Mouse (Mus musculus) mesoderm, embryonic 11.5 days (tissue): ENCODE measurements around the gene Mcm10.
"Not testable (repeated sequence)": the region's sequence is repeated elsewhere in the genome, so short reads cannot be mapped to it uniquely, and the experiment has no call there.

Experiments used
- DNase-seq: peaks from one replicate; pipeline ENCODE4 v3.0.0-alpha.2; 2012; ENCODE audit warnings: low read depth, low spot score

Mcm10 gene

DNA sequence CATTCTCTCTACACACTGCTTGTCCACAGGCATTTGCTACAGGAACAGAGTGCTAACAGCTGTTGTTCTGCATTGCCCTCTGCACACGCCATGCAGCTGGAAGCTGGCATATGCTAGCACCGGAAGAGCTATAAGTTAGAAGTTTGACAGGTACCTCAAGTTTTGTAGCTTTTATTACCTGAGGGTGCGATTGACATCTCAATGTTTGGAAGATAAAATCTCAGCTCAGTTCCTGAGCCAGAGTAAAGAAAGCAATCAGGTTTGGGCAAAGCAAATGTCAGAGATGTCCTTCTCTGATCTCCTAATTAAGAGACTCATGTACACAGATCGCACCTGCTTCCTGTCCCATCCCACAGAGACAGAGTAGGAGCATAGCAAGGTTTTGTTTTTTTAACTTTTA, 25.8 kb downstream of the Mcm10 start:
- peak; percentile 10 for DNase-seq

GRCm38 (mm10) chr2:4985000-4985399, 27.6 kb downstream of the Mcm10 start:
- no peak for DNase-seq

- DNase-seq: no peak
These were observed 28.6 kb downstream of the Mcm10 start for GRCm38 (mm10) chr2:4983987-4984386.

- DNase-seq: peak; percentile 30
These were observed 34.5 kb downstream of the Mcm10 start for GRCm38 (mm10) chr2:4978091-4978490.

- no peak for DNase-seq
These were observed 36.8 kb downstream of the Mcm10 start, which contains the start of gene Ucma for GRCm38 (mm10) chr2:4975807-4976206. Ucma (plus strand) TSS chr2:4976122.

DNA sequence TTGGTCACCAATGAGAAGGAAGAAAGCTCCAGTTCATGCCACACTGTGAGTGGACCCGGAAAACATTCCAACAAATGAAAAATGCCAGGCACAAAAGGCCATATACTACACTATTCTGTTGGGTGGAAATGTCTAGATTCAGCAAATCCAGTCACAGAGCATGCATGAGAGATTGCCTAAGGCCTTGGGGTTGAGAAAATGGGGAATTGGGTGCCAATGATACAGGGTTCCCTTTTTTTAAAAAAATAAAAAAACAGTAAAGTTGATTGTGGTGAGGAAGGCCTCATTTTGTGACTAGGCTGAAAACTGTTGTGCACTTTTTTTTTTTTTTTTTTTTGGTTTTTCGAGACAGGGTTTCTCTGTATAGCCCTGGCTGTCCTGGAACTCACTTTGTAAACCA, 43.5 kb downstream of the Mcm10 start:
- no peak for DNase-seq

DNA sequence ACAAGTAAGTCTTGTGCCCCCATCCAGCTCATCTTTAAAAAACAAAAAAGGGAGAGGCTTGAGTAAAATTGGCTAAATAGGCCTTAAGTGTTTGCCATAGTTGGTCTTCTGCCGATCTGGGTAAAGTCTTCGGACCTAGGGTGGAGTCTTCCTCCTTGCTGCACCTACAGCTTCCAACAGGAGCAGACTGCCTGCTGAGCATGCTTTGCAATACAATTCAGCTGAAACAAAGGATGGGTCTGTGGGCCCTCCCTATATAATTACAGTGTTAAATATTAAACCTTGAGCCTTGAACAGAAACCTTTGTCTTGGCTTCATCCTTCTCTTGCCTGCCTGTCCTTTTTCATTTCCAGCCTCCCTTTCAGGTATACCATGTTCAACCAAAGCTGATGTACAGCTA, 44.8 kb downstream of the Mcm10 start:
- DNase-seq: no peak

DNA sequence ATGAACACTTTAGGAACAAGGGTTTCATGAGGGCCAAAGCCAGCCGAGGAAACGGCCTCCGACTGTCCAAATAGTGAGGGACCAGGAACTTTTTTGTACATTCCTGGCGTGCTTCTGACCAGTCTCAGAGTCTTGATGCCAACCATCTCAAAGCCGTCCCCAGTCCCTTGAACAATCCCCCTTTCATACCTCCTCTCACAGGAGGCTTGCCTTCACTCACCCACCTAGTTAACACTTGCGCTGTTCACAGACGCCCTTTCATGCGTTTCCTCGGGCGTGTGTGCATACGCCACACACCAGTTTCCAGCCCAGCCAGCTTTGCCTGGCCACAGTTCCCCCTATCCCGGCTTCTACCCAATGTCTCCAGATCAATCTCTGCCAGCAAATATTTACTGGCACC, 54.6 kb downstream of the Mcm10 start:
- no peak for DNase-seq

DNA sequence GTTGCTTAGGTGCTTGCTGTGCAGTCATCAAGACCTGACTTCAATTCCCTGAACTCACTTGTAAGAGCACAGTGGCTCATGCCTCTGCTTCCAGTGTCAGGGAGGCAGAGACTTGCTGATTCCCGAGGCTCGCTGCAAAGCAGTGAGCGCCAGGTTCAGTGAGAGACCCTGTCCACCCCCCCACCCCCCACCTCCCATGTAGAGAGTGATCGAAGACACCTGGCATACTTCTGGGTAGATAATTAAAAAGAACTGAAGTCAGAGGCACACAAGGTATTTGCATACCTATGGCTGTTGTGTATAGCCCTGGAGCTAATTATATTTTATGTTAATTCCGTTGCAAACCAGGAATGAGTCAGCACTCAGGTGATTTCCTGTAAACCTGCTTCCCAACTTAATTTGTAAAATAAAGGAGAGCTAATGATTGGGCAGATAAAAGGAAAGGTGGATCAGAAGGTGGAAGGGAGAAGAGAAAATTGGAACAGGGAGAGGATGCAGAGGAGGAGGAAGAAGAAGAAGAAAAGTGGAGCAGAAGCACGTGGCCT, 58.3 kb downstream of the Mcm10 start:
- no peak for DNase-seq

DNA sequence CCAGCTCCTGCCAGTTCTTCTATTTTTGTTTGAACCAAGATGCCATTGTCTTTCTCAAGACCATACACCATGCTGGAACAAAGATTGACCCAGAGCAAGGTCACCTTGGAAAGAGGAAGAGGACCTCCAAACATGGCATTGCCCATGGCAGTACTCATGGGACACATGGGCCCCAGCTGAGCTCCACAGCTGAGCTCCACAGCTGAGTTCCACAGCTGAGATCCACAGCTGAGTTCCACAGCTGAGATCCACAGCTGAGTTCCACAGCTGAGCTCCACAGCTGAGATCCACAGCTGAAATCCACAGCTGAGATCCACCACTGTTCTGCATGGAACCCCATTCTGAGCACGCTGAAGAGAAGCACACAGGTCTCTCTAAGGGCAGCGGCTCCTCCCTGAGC, 61.6 kb downstream of the Mcm10 start:
- no peak for DNase-seq

GRCm38 (mm10) chr2:4949691-4950090, 62.9 kb downstream of the Mcm10 start:
- DNase-seq: not testable (repeated sequence)

DNA sequence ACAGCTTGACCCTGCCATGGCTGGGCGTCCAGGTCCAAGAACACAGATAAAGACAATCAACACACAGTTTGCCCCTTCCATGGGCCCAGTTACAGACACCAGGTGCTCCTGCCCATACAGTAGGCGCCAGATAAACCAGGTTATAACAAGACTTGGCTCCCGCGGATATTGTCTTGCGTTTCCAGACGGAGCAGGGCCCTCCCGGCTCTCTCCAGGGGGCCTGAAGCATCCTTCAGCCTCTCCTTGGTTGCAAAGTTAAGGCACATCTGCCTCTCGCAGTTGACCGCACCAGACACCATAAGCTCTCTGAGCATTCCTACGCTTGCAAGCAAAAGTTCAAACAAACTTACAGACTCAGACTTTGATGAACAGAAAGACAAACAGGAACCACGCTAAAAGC, 71.7 kb downstream of the Mcm10 start:
- no peak for DNase-seq
